Mouse (Mus musculus) adrenal gland, adult 18-20 months (tissue): ENCODE results near the gene Ralgps1. TPM values are rescaled to one million over a fixed set of nuclear protein-coding genes. Genes with fewer than 3 reads are reported as not detected.
"Not testable (repeated sequence)": the region's sequence is repeated elsewhere in the genome, so short reads cannot be mapped to it uniquely, and the experiment has no call there.

Experiments used
- DNase-seq, 2 experiments: peaks; one replicate each; pipeline ENCODE4 v3.0.0; 2021 to 2022; ENCODE audit warnings: low spot score in 2 of 2
- total RNA-seq, 2 experiments: library from RNA; stranded (reverse); gene quantifications; 1 replicate in 1 of 2; 2 replicates in 1 of 2; pipeline ENCODE4 v1.2.3; 2021

Ralgps1 gene
- total RNA-seq, 2 experiments from 2014 or later = 5.1 to 5.7 TPM

GRCm38 (mm10) chr2:33323043-33323625, 48.2 kb downstream of the Ralgps1 start:
- DNase-seq = not testable (repeated sequence)

GRCm38 (mm10) chr2:33321641-33322040, 49.6 kb downstream of the Ralgps1 start:
- DNase-seq = no peak

GRCm38 (mm10) chr2:33321031-33321430, 50.3 kb downstream of the Ralgps1 start:
- DNase-seq = no peak

DNA sequence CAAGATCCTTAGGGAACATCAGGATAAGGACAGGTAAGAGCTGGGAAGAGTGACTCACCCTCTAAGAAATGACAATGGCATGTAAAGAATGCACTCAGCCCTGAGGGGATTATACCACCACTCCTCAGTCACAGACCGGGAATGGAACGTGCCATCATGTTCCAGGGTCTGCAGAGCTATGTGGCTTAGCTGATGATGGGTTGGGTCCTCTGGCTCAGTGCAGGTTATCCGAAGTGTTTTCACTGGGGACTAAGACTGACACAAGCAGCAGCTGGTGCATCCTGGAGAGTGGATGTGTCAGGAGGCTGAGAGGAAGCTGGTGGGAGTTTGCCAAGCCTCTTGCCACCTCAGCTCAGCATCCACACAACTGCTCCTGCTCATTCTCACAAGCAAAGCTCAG, 50.7 kb downstream of the Ralgps1 start:
- no peak for DNase-seq

DNA sequence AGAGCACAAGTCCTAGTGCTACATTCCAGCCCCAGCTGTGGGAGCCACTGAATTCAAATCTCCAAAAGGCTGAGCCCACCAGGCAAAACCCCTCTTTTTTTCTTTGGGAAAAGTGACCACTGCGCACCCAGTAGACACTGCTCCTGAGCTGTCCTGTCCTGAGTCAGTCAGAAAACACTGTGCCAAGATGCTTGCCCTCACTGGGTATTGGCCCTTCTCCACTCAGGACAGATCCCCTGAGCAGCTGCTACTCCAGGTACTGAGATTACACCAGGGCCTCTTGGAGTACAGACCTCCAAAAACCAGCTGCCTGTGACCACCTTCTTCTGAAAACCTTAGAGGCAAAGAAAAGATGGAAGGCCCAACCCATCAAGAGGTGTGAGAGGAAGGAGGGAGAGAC, 51.4 kb downstream of the Ralgps1 start:
- DNase-seq = no peak

GRCm38 (mm10) chr2:33319455-33319854, 51.8 kb downstream of the Ralgps1 start:
- DNase-seq = no peak

- no peak for DNase-seq
Observed at GRCm38 (mm10) chr2:33318491-33318964, 52.8 kb downstream of the Ralgps1 start.

- peak; percentile 32 to 67 for DNase-seq
Observed at GRCm38 (mm10) chr2:33316516-33316915, 54.8 kb downstream of the Ralgps1 start.

GRCm38 (mm10) chr2:33316063-33316405, 55.3 kb downstream of the Ralgps1 start:
- no peak for DNase-seq

DNA sequence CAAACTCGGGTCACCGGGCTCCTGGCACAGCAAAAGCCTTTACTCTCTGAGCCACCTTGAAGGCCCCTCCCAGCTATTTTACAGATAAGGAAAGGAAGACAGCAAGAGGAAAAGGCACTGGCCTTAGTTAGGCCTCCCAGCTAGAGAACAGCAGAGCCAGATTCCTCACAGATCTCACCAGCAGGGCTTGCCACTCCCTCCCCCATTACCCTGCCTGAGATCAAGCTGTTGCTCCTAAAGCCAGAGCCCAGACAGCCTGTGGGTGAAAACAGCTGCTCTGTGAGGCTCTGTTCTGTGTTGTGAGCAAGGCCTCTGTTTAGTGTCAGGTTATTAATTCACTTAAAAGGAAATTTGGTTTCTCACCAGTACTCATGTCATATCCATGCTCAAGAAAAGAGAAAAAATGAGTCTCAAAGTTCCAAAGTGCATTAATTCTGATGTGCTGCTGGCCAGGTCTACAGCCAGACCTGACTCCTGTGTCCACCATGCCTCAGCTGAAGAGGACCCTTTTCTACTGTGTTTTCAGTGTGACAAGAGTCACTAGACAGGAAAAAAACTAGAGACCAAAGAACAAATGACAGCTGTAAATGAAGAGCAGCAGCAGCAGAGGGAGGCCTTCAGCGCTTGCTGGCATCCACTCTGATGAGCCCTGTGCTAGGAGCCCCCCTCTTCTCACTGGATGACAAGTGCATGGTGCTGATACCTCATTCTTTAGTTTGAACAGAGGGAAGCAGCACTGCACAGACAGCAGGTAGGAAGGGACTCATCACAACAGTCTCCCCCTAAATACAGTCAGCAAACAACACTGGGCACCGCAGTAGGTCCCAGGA, 55.8 kb downstream of the Ralgps1 start:
- no peak for DNase-seq

DNA sequence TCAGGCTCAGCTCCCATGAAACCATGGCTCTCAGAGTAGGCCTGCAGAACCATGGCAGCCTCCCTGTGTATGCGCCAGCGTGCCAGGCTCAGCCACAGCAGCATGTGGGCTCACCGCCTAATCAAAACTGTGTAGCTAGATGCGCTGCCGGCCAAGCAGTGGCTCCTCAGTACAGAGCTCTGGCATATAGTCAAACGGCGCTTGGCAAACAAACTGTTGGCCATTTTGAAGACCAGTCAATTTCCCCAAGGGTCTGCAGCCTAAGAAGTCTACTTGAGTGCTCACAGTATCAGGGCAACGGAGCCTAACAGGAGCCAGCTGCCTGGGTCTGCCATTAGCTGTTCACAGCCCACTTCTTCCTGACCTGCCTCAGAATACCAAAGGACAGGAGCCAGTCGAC, 61.9 kb downstream of the Ralgps1 start:
- DNase-seq = no peak

- DNase-seq = no peak
Observed at GRCm38 (mm10) chr2:33306565-33306964, 64.7 kb downstream of the Ralgps1 start.

DNA sequence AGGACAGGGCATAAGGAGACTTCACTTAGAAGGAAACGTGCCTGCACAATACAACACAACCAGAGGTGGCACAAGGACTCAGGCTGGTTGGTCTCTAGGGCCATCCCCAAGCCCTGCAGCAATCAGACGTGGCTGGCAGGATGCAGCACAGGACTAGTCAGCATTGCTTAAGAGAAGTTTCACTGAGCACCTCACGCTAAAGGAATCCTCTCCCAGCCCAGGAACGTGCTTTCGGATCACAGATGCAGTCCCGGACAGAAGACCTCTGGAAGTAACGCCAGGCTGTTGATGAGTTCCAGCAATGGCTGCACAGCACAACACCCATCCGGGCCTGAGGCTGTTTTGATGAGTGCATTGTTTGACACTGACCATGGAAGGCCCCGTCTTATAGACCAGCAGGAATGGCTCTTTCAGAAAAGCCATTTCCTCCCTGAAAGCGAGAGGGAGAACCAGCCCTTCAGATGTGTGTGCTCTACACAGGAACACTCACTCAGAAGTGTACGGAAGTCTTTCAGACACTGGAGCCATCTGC, 67.8 kb downstream of the Ralgps1 start:
- DNase-seq = no peak

GRCm38 (mm10) chr2:33302828-33303227, 68.5 kb downstream of the Ralgps1 start:
- no peak for DNase-seq

- no peak for DNase-seq
Observed at GRCm38 (mm10) chr2:33302405-33302804, 68.9 kb downstream of the Ralgps1 start.

DNA sequence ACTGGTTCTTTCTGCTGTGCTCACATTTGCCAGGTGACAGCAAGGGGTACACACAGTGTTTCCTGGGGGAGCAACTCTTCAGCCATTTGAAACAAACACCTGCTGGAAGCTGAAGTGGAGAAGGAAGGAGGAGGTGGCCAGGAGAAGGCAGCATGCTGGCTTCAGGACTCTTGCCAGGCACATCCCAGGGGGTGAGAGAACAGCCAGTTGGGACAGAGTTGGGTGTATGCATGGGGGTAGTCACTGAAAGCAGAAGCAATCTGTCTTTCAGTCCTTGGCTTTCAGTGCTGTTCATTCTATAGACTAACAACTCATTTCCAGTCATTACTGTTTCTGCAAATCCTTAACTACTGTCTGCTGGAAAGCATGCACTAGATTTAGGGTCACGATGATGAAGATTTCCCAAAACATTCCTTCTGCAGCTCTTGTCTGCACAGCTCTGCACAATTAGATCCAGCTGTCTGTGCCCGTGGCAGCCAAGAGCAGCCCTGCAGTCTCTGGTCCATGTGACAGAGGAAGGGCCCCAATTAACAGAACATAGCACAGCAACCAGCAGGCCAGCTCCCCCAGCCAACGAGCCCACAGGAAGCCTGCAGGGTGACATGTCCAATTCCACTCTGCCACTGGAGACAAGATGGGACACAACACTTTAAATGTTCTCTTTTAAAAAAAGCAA, 70.8 kb downstream of the Ralgps1 start:
- no peak for DNase-seq

- DNase-seq = no peak
Observed at GRCm38 (mm10) chr2:33298928-33299327, 72.4 kb downstream of the Ralgps1 start.

GRCm38 (mm10) chr2:33295115-33295514, 76.2 kb downstream of the Ralgps1 start:
- DNase-seq = no peak

DNA sequence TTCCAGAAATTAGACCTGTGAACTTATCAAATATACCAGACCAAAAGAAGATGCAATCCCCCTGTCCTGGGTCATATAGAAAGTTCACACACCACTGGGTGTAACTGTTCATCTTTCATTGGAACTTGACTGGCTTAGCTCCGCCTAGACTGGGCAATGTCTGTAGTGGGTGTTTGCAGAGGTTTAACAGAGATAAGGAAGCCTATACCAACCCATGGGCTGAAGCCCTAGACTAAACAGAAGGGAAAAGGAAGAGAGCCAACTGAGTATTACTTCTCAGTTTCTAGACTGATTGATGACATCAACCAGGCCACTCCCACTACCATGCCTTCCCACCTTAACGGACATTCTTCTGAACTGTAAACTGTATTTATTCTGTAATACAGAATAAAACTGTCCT, 79.2 kb downstream of the Ralgps1 start:
- no peak for DNase-seq

DNA sequence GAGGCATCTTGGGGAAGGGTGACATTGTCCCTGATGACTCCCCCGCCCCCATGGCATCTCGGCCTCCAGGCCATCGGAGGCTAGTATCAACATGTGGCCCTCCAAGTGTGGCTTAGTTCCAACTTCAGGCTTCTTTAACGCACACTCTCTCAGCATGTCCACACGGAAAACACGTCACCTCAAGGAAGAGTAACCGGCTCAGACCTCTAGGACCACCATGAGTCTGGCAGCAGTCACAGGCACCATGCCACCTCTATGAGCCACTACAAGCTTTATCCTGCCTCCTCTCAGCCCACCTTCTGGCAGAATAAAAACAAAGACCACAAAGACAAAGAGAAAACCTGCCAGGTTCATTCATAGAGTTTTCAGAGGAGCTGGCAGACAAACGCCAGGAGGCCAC, 80.8 kb downstream of the Ralgps1 start:
- DNase-seq = no peak

DNA sequence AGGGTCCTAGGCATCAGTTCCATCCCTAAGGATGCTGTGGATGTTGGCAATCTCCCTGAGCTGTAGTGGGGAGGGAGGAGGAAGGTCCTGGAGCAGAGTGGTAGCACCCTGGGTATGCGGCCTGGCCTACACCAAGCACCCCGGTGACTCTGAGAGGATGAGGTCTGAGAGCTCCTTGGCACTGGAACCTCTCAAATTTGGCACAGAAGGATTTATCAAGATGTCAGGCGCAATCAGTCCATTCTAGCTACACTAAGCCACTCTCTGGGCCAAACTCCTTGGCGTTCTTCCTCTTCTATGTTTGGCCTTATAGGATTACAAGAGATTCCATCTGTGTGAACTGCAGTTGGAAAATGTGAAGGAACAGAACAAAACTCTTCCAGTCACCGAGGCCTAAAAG, 82.4 kb downstream of the Ralgps1 start:
- no peak for DNase-seq

- DNase-seq = no peak
Observed at GRCm38 (mm10) chr2:33283674-33284073, 87.6 kb downstream of the Ralgps1 start.
